Mouse (Mus musculus) T-helper 2 cell (primary cell): ENCODE measurements around the gene Zfp715.
"Not testable (repeated sequence)": the region's sequence is repeated elsewhere in the genome, so short reads cannot be mapped to it uniquely, and the experiment has no call there.

ENCODE experiments used
- in situ Hi-C: fragments of 300-600 bp; cut with MboI, MseI; formaldehyde crosslinking; loops from one replicate; pipeline ENCODE4 v1.15.1; 2025; ENCODE audit warnings: high pct_unique_total_duplicates

The Zfp715 gene

GRCm38 (mm10) chr7:43313013-43313428 is at the start of gene Zfp715:
Gene Zfp715, minus strand, starts transcription at chr7:43313294.
- in situ Hi-C loops = loop anchor here (5.0 to 25.0 kb wide), 2 partner anchors 139 to 1676 kb away; partner anchors contain the start of gene Zfp788

- in situ Hi-C loops = no loop called here
Measured at GRCm38 (mm10) chr7:43362021-43362420, 48.9 kb upstream of the Zfp715 start.

- in situ Hi-C loops = no loop called here
Measured at GRCm38 (mm10) chr7:43361442-43361841, 48.3 kb upstream of the Zfp715 start.

GRCm38 (mm10) chr7:43358556-43358955 is 45.5 kb upstream of the Zfp715 start:
- in situ Hi-C loops = no loop called here

- in situ Hi-C loops = no loop called here
Measured at GRCm38 (mm10) chr7:43354893-43355835, 42.1 kb upstream of the Zfp715 start.

- in situ Hi-C loops = no loop called here
Measured at GRCm38 (mm10) chr7:43353758-43354157, 40.7 kb upstream of the Zfp715 start.

GRCm38 (mm10) chr7:43353118-43353517 is 40.0 kb upstream of the Zfp715 start:
- in situ Hi-C loops = no loop called here

- in situ Hi-C loops = no loop called here
Measured at GRCm38 (mm10) chr7:43351154-43351553, 38.1 kb upstream of the Zfp715 start, which contains the start of gene Siglecf. Gene Siglecf, plus strand, starts transcription at chr7:43351341.

GRCm38 (mm10) chr7:43349623-43350022 is 36.5 kb upstream of the Zfp715 start:
- in situ Hi-C loops = not testable (repeated sequence)

GRCm38 (mm10) chr7:43346571-43346970 is 33.5 kb upstream of the Zfp715 start:
- in situ Hi-C loops = no loop called here

GRCm38 (mm10) chr7:43346148-43346547 is 33.1 kb upstream of the Zfp715 start:
- in situ Hi-C loops = no loop called here

- in situ Hi-C loops = no loop called here
Measured at GRCm38 (mm10) chr7:43344491-43344890, 31.4 kb upstream of the Zfp715 start.

- in situ Hi-C loops = no loop called here
Measured at GRCm38 (mm10) chr7:43344020-43344419, 30.9 kb upstream of the Zfp715 start.

GRCm38 (mm10) chr7:43343191-43343590 is 30.1 kb upstream of the Zfp715 start:
- in situ Hi-C loops = no loop called here

GRCm38 (mm10) chr7:43340771-43341170 is 27.7 kb upstream of the Zfp715 start:
- in situ Hi-C loops = no loop called here

GRCm38 (mm10) chr7:43333899-43334298 is 20.8 kb upstream of the Zfp715 start:
- in situ Hi-C loops = loop anchor here (10.0 kb wide), 1 partner anchor 669 kb away; no protein-coding TSS in a partner anchor

GRCm38 (mm10) chr7:43333203-43333602 is 20.1 kb upstream of the Zfp715 start:
- in situ Hi-C loops = loop anchor here (10.0 kb wide), 1 partner anchor 668 kb away; no protein-coding TSS in a partner anchor

GRCm38 (mm10) chr7:43328101-43328500 is 15.0 kb upstream of the Zfp715 start:
- in situ Hi-C loops = no loop called here

- in situ Hi-C loops = no loop called here
Measured at GRCm38 (mm10) chr7:43326223-43326780, 13.2 kb upstream of the Zfp715 start.

GRCm38 (mm10) chr7:43312386-43313012 is 595 bp downstream of the Zfp715 start:
- in situ Hi-C loops = loop anchor here (5.0 to 25.0 kb wide), 2 partner anchors 140 to 1675 kb away; partner anchors contain the start of gene Zfp788

GRCm38 (mm10) chr7:43311632-43312031 is 1.5 kb downstream of the Zfp715 start:
- in situ Hi-C loops = loop anchor here (5.0 to 25.0 kb wide), 2 partner anchors 141 to 1674 kb away; partner anchors contain the start of gene Zfp788

- in situ Hi-C loops = loop anchor here (25.0 kb wide), 1 partner anchor 1672 kb away; the partner anchor contains the start of gene Zfp788
Measured at GRCm38 (mm10) chr7:43309069-43309468, 4.0 kb downstream of the Zfp715 start.
